Mouse (Mus musculus) T-helper 17 cell (primary cell): ENCODE measurements at regions not wholly inside any gene's neighbourhood (a gene's known extent, or its start where the extent isn't known, plus 50 kb on each side); places are given as distances from the start of the nearest gene placed in this dataset.

Experiments used
- in situ Hi-C, 2 experiments: fragments of 300-600 bp; cut with MboI, MseI; formaldehyde crosslinking; loops; 1 replicate in 1 of 2; 2 replicates in 1 of 2; pipeline ENCODE4 v1.15.1; 2025; ENCODE audit warnings: high pct_unique_total_duplicates in 2 of 2

DNA sequence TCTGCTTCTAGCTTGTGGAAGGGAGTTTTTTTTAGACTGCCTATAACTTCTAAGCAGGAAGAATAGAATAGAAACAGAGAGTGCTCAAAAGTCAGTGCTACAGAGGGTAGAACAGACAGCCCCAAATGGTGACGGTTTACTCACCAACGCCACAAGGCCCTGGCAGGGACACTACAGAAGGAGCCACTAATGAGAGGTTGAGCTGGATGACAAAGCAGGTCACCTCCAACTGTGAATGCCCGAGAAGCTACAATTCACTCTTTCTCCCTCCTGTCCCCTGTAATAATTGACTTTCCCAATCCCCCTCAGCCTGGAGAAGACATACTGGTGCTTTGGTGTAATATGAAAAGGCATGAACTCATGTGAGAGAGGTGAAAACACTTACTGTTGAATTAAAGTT lies 106.5 kb upstream of the Arl4c start:
- in situ Hi-C loops: loop anchor here in 1 of 2 experiments (5.0 kb wide), 1 partner anchor 49 kb away; no protein-coding TSS in a partner anchor

DNA sequence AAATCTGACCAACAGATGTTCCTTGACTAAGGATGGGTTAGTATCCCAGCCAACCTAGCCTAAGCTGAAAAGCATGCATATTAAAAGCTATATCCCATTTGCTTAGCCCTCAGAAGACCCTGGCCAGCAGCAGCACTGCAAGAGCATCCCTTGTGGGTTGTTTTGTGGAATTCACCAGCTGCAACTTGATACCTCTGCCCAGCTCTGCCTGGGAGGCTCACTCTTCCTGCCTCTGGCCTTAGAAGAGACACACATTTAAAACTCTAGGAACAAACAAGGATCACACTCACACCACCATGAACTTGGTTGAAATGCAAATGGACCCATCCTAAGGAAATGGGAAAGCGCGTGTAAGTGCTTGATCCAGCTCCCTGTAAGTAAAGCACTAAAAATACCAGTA lies 107.7 kb upstream of the Arl4c start:
- in situ Hi-C loops: loop anchor here in 1 of 2 experiments (5.0 kb wide), 1 partner anchor 48 kb away; no protein-coding TSS in a partner anchor

DNA sequence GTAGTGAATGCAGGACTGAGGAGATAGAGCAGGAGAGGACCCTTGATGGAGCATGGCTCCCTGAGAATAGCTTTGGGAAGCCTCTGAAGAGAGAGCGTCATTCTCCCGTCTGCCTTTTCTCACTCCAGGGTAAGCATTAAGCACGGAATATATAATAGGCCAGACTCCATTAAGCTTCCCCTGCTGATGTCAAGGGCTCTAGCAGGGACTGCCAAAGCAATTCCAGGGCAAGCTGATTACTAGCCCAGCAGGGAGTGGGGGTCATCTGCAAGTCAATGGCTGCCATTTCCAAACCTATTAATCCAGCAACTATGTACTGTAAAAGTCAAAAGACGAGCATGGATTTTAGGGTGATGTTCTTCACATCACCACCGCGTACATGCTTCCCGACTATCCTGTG lies 111.2 kb upstream of the Arl4c start:
- in situ Hi-C loops: no loop called here

DNA sequence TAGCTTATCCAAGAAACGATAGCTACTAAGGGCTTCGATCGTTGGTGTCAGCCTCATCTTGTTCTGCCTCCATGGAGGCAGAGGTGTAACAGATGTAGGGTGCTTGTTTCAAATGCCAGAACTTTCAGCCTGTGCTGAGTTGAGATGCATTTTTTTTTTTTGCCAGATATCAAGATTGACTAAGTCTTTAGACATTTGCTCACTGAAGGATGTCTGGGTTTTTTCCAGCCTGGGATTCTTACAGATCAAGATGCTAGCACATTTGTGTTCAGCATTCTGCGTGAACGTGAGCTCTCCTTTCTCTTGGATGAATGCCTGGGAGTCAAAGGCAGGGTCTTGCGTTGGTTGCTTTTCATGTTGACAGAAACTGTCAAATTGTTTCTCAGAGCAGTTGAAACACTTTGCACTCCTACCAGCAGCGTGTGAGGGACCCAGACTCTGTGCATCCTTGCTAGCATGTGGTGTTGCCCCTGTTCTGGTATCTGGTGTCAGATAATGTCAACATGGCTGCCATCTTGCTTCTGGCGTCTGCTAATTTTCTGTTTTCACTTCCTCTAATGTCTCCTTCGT lies 114.4 kb upstream of the Arl4c start:
- in situ Hi-C loops: no loop called here

DNA sequence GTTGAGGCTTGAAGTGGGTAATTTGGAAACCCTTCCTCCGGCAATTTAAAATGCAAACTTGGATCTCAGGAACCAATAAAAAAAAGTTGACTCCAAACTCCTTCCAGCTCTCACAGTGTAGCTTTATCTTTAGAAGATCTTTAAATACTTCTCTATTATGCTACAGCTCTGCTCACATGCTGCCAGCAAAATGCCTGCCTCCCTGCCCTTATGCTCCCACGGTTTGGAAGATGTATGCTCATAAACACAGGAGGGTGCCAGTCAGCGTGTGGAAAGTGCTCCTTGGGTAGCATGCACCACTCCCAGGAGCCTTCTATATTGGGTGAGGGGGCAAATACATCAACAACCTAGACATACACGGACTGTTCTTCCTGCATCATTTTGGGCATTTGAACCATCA lies 123.2 kb upstream of the Arl4c start:
- in situ Hi-C loops: no loop called here

DNA sequence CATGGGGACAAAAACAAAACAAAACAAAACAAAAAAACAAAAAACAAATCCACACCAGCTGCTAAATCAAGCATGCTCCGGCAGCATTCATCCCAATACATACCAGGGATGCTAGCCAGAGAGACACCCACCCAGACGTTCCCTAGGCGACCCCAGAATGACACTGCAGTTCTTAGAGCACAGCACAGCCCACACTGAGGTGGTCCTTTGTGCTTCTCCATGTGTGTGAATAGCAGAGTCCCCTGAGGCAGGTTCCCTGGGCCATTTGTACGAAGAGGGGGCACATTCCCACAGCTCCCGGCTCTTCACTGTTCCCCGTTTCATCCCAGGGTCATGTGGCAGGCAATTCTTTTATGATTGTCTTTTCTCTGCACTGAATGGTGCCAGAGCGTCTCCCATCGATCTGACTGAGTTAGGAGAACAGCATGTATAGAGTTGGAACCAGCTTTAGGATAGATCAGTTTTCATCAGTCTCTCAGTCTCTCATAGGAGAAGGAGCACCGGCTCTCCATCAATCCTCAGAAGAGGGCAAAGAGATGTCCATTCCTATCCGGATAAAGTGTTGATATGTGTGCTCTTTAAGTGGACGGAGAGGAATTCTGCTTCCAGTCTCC lies 136.7 kb upstream of the Arl4c start:
- in situ Hi-C loops: no loop called here

DNA sequence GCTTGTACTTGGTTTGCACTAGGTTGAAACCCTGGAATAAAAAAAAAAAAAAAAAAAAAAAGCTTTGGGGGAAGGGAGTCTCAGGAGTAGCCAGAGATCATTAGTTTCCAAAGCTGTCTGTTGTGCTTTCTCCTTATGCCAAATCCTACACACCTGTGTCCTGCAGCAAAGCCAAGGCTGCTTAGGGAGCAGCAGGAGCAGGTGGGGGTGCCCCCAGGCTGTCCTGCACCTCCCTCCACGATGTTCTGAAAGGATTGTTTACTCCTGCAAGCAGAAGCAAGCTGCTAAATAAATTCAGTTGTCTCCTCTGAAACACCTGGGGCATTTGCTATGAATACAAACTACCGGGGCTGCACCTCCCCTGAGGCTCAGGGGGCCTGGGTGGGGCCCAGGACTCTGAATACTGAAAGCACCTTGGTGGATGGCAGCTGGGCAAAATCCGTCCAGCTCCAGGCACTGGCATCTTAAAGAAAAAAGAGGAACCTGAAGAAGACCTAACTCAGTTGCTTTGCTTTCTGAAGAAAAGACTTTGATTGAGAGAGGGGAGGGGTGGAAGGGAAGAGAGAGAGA lies 137.5 kb upstream of the Arl4c start:
- in situ Hi-C loops: no loop called here

DNA sequence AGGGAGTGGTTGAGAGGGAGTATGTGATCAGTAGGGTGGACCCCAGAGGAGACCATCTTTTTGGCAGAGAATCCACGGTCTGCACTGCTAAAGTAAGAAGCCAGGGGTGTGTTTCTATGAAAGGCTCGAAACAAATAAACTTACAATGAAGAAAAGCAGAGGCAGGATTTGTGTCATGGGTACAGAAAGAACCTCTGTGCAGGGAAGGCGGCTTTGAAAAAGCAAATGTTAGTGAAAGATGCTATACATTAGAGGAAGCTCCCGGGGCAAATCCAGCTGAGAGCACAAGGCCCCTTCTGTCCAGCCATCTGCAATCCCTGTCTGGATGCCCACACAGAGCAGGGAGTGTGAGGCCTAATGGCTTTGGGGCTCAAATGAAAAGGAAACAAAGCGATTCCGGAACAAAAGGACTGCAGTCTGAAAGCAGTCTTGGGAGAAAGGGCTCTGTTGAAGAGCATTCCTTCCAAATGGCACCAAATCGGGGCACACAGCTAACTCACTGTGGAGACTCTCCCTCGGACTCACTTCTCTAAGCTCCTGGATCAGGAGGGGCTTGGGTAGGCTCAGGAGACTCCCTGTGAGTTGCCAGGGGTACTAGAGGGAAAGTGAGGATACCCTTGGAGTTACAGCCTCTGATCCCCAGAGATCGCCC lies 138.1 kb upstream of the Arl4c start:
- in situ Hi-C loops: loop anchor here in 1 of 2 experiments (10.0 kb wide), 1 partner anchor 1295 kb away; no protein-coding TSS in a partner anchor

DNA sequence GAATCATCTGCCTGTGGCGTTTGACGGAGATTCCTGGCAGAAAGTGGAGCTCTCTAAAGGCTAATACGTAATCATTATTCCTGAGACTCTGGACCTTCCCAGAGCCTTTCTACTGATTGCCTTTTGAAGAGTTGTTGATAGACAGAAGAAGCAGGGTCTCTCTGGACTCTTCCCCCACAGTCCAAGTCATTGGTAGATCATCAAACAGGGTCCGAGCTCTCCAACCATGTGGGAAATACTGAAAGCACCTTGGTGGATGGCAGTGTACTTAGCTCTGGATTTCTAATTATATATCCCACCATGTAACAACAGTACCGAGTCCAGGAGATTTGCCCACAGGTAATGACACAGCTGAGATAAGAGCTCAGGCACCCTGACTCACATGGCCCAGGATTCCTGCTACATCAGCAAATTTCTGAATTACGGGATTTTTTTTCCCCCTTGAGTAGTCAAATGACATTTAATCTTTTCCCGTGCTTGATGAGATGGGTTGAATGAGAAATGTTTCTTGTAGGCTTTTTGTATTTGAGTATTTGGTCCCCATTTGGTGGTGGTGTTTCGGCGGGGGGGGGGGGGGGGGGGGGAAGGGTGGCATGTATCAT lies 139.1 kb upstream of the Arl4c start:
- in situ Hi-C loops: loop anchor here in 1 of 2 experiments (10.0 kb wide), 1 partner anchor 1294 kb away; no protein-coding TSS in a partner anchor

DNA sequence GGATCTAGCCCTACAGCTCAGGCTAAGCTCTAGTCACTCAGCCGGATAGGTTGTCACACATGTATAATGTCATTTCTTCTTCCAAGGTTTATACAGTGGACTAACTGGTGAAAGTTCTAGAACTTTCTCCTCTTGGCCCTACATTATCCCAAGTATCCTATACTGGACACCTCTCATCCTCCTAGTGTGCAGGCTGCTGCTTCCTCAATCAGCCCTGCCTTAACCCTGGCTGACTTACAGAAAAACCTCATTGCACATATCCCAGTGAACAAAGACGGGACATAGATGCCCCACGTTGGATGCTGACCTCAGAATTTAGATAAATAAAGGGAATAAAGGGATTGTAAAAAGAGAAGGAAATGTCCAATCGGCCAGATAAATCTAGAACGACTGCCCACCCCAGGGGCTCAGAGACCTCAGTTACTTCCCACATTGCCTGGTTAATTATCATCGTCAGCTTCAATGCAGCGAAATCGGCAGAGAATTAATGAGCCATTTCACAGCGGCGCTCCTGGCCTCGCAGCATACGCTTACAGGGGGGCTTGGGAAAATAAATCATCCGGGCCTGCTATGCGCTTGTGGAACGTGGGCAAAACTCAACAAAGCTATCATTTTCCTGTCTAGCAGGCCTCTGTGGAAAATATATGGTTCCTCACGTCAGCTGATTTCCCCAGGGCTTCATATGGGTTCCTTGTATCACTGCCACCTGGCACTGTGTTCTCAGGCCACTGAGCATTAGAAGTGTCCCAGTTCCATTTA lies 145.5 kb upstream of the Arl4c start:
- in situ Hi-C loops: loop anchor here in 1 of 2 experiments (10.0 kb wide), 1 partner anchor 1287 kb away; no protein-coding TSS in a partner anchor

DNA sequence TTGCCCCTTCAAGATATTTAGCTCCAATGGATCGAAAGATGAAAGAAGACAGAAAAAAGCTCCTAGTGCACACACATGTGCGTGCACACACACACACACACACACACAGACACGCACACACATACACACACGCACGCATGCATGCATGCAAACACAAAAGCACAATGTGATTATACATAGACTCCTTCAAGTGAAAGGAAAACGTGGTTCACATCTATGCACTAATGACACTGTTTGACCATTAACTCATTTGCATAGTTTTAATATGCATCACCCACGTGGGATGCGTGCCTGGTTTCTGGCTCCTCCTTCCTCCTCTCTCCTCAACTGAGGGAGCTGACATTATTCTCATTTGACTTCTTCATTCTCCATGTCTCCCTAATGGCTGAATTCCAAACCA lies 146.2 kb upstream of the Arl4c start:
- in situ Hi-C loops: loop anchor here in 1 of 2 experiments (10.0 kb wide), 1 partner anchor 1287 kb away; no protein-coding TSS in a partner anchor

DNA sequence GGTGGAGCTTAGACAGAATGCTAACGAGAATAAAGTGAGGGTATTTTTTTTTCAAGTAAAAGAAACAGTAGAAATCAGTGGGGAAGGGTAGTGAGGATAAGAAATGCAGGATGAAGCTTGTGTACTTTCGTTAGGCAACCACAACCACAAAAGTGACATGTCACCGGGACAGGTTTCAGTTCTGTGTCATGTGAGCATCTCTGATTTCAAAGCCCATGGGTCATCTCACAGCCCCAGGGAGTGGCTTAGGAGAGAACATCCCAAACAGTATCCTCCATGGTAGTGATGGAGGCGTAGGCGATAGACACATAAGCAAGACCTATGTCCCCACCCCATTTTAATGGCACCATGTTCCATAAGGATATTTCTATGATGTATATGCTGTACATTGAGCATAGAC lies 147.4 kb upstream of the Arl4c start:
- in situ Hi-C loops: loop anchor here in 1 of 2 experiments (10.0 kb wide), 1 partner anchor 1285 kb away; no protein-coding TSS in a partner anchor

DNA sequence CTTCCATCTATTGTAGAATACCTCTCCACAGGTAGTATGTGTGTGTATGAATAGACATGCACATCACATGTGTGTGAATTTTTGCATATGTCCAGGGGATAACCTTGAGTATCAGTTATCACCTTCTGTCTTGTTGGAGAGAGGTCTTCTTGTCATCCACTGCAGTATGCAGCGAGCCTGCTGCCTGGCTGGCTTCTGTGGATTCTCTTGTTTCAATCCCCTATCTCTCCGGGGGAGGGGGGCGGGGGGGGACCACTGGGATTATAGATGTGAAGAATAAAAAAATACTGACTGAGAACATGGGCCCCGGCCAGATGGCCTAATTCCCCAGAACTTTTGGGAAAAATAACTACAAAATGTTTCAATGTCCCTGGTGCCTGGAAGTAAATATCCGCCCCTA lies 149.9 kb upstream of the Arl4c start:
- in situ Hi-C loops: loop anchor here in 1 of 2 experiments (25.0 kb wide), 1 partner anchor 2010 kb away; no protein-coding TSS in a partner anchor

DNA sequence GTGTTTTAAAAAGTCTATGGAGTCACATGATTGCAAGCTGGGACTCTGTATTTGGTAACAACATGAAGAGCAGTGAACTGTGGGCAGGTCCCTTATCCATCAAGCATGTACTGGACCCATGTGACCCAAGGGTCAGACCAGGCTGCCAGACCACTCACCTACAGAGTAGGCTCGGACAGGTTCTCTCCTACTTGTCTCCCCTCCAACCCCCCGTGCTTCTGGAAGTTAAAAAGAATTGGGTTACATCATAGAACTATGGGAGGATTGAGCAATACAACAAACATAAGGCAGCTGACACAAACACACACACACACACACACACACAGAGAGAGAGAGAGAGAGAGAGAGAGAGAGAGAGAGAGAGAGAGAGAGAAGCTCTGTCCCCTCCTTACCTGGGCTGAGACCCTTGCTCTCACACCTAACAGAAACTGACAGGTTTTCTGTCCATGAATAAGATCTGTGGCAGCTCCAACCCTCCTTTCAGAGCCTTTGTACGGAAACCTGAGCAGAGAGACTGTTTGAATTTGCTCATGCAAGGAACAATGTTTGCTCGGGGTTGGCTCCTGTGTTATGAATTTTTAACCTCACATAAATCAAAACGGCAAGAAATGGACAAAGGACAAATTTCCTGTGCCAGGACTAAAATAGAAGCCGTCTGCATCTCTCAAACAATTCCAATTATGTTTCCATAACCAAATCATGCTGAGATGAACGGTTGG lies 159.0 kb upstream of the Arl4c start:
- in situ Hi-C loops: loop anchor here in 1 of 2 experiments (25.0 kb wide), 1 partner anchor 2001 kb away; no protein-coding TSS in a partner anchor

DNA sequence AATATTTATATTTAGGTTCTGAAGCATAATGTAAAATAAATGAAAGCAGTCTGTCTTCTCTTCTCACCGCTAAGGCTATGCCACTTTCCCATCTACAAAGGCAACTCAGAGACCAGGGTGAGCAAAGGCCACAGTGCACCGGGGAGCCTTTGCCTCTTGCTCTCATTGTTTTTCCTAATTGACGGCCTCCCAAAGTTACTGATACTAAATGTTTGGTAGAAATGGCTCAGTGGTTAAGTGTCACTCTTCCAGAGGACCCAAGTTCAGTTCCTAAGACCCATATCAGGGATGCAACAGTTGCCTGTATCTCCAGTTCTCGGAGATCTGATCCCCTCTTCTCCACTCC lies 159.5 kb upstream of the Arl4c start:
- in situ Hi-C loops: loop anchor here in 1 of 2 experiments (25.0 kb wide), 1 partner anchor 2001 kb away; no protein-coding TSS in a partner anchor

DNA sequence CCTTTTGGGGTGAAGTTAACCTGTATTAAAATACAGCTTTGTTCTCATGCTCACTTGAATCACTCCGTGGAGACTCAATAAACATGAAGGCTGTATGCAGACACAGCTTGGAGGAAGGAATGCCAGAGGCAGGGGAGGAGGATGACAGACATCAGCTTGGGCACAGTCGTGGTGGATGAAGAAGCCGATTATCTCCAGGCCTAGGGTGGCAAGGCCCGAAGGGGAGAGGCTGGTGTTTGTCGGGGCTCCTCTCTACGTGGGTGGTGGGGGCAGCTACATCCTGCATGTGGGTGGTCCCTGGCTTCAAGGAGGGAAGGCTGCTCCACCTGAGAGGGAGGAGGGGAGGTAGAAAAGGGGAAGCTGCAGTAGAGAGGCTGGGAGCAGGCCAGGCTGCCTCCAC lies 163.4 kb upstream of the Arl4c start:
- in situ Hi-C loops: loop anchor here in 1 of 2 experiments (25.0 kb wide), 1 partner anchor 1997 kb away; no protein-coding TSS in a partner anchor

DNA sequence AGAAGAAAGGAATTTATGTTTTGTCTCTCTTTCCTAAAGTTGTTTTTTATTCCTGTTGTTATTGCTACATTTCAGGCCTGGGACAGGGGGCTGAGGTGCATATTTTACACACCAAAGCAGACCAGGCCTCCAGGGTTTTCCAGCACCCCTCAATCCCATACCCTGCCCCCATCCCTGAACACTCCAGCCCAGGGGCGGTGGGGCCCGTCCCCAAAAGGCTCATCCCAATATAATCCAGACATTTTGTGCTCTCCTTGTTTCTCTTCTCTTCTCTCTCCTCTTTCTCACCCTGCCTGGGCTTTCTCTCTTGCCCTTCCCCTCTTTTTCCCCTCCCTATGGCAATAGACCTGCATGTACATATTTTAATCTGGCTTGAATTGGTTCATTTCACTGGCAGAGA lies 164.6 kb upstream of the Arl4c start:
- in situ Hi-C loops: loop anchor here in 1 of 2 experiments (25.0 kb wide), 1 partner anchor 1996 kb away; no protein-coding TSS in a partner anchor

DNA sequence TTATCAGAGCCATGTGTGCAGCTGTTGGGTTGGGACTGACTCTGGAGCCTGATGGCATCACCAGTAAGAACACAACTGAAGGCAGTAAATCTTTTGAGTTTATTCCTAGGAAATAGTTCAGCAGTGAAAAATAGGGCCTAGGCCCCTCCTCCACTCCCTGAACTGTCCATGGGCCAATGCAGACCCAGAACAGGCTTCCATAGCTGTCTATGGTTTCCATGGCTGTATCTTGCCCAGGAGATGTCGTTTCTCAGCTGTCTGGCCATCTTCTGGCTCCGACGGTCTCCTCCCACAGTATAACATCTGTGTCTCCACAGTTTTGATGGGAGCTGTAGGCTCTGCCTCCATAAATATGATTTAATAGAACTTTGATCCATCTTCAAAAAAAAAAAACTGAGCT lies 165.1 kb upstream of the Arl4c start:
- in situ Hi-C loops: loop anchor here in 1 of 2 experiments (25.0 kb wide), 1 partner anchor 1995 kb away; no protein-coding TSS in a partner anchor

DNA sequence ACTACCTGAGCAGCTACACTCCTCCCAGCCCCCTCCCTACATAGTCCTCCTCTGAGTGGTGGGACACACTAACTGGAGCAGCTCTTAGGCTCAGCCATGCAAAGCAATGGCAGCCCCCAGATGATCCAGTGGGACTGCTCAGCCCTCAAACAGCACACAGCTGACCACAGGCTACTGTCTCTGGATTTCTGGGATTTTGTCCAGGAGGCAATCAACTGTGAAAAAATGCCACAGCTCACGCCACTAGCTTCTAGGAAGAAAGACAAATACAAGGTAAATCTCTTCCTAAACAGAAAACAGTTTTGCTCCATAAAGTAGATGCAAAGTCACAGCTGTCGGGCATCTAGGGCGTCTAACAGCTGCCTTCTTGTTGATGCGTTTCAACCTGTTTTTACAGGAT lies 167.9 kb upstream of the Arl4c start:
- in situ Hi-C loops: loop anchor here in 1 of 2 experiments (25.0 kb wide), 1 partner anchor 1992 kb away; no protein-coding TSS in a partner anchor

DNA sequence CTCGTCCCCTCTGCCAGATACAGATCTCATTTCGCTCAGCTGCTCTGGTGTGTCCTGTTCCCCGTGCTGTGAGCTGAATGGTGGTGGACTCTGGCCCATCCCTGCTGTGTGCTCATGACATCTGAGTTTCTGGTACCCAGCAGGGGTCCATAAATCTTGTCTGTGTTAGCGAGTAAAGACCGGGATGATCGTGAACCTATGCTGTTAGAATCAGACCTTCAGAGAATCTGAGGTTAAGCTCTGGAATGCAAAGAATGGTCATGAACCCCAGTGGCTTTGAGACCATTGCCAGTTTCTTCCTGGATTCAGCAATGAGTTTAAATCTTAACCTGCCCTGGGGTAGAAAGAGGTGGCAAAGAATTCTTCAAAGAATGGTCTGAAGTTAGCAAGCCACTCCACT lies 173.3 kb upstream of the Arl4c start:
- in situ Hi-C loops: no loop called here
